Mouse (Mus musculus) cerebellum, adult 9-11 months (tissue): ENCODE results near the gene Nab1.
"Not testable (repeated sequence)": the region's sequence is repeated elsewhere in the genome, so short reads cannot be mapped to it uniquely, and the experiment has no call there.

Source experiments
- DNase-seq: peaks from one replicate; pipeline ENCODE4 v3.0.0; 2022

The Nab1 gene

DNA sequence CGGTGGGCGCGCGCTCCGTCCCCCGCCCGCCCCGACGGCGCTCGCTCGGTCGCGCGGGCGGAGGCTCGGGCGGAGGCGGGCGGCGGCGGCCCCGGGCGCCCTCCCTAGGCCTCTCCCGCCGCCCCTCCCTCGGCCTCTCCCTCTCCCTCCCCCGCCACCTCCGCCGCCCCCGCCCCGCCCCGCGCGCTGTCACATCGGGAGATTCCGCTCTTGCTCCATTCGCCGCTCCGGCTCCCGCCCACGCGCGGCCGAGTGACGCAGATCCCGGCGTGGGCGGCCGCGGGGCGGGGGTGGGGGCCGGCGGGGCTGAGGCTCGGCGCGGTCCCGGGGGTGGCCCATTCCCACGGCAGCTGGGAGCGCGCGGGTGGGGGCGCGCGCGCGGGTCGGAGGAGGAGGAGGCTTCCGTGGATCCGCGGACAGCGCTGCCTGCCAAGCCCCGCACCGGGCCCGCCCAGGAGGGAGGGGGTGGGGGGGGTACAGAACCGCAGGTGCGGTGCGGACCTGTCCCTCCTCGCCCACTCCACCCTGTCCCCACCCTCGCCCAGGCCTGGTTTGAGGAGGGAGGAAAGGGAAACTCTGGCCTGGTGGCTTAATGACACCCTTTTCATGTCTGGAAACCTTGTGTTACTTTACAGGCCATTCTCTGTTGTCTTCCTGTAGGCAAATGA, at the start of gene Nab1:
Nab1 (minus strand) TSS at position 366 of the 668 bp plus-strand sequence.
- DNase-seq = peak; percentile 91

DNA sequence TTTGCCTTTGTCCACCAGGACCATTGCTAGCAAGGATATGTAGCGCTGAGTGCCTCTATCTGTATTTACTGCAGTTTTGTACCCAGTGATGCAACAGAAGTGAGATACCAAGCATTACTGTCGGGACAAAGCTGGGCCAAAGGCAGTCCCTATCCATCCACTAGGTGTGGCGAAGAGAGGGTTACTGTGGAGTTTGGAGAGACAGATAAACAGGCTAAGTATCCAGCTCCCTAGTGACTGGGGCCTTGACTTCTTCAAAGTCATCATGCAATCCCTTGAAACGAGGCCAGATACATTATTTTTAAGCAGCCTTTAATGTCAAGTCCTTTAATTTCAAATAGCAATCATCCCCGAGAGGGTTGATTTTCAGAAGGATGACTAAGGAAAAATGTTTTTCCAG, 47.0 kb upstream of the Nab1 start:
- DNase-seq = no peak

GRCm38 (mm10) chr1:52546796-52547195, 46.3 kb upstream of the Nab1 start:
- no peak for DNase-seq

DNA sequence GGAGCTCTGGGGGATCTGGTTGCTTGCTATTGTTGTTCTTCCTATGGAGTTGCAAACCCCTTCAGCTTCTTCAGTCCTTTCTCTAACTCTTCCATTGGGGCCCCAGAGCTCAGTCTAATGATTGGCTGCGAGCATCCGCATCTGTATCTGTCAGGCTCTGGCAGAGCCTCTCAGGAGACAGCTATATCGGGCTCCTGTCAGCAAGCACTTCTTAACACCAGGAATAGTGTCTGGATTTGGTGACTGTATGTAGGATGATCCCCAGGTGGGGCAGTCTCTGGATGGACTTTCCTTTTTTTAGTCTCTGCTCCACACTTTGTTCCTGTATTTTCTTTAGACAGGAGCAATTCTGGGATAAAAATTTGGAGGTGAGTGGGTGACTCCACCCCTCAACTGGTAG, 39.6 kb upstream of the Nab1 start:
- DNase-seq = not testable (repeated sequence)

DNA sequence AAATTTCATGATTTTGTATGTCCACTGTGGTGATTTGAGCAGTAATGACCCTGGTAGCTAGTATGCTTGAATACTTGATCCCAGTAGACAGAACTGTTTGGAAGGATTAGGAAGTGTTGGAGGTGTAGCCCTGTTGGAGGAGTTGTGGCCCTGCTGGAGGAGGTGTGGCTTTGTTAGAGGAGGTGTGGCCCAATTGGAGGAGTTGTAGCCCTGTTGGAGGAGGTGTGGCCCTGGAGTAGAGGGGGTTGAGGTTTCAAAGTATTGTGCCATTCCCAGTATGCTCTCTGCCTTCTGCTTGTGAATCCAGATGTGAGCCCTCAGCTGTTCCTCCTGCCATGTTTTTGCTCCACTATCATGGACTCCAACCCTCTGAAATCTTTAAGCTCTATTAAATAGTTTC, 29.5 kb upstream of the Nab1 start:
- DNase-seq = no peak

DNA sequence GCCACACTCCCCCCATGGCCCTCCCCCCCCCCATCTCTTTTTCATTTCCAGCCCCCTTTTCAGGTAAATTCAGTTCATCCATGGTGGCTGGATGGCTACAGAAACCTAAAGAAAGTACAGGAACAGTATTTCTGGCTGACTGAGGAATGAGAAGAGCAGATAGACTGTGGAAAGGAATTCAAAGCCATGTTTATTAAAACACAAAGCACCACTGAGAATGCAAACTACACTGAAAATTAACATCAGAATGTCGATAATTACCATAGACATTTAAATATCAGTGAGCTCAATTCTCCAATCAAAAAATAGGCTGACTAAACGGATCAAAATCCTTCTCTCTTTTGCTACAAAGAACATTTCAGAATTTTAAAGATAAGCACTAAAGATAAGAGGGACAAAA, 27.2 kb upstream of the Nab1 start:
- DNase-seq = no peak

- no peak for DNase-seq
Observed at GRCm38 (mm10) chr1:52527252-52527651, 26.8 kb upstream of the Nab1 start.

DNA sequence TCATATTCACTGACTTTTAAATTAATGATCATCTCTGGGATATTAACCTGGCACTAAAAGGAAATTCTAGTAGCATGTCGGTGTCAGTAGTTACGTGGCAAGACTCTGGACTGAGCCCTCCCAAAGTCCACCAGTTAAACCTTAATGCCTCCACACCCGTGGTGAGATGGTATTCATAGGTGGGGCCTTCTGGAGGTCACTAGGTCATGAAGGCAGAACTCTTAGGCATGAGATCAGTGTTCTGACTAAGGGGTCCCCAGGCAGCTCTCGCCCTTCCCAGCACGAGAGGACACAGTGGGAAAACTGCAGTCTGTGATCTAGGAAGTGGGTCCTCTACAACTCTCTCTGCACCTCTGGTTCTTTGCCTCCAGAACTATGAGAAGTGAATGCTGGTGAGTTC, 24.2 kb upstream of the Nab1 start:
- DNase-seq = no peak

GRCm38 (mm10) chr1:52524150-52524549, 23.7 kb upstream of the Nab1 start:
- no peak for DNase-seq

DNA sequence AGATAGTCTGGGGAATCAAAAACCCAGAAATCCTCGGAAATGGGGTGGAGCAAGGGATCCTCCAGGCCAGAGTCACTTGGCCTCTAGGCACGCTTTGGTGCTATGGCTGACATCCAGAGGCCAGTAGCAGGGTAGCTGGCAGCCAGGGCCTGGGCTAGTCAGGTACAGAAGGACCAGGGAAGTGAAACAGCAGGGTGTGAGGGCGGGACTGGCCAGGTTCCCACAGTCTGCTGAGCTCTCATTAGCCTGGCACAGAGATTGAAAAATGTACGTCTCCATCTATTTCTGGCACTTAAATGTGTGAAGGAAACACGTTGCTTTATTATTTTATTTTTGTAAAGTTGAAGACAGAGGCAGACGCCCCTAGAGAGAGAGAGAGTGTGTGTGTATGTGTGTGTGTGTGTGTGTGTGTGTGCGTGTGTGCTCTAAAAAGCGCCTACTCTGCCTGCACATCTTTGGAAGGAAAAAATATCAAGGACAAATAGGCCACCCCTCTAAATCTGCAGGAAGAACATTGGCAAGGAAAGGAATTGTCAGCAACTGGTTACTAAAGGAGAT, 21.0 kb upstream of the Nab1 start:
- DNase-seq = peak; percentile 96

GRCm38 (mm10) chr1:52520131-52520530, 19.7 kb upstream of the Nab1 start:
- DNase-seq = no peak

- DNase-seq = no peak
Observed at GRCm38 (mm10) chr1:52515249-52515648, 14.8 kb upstream of the Nab1 start.

DNA sequence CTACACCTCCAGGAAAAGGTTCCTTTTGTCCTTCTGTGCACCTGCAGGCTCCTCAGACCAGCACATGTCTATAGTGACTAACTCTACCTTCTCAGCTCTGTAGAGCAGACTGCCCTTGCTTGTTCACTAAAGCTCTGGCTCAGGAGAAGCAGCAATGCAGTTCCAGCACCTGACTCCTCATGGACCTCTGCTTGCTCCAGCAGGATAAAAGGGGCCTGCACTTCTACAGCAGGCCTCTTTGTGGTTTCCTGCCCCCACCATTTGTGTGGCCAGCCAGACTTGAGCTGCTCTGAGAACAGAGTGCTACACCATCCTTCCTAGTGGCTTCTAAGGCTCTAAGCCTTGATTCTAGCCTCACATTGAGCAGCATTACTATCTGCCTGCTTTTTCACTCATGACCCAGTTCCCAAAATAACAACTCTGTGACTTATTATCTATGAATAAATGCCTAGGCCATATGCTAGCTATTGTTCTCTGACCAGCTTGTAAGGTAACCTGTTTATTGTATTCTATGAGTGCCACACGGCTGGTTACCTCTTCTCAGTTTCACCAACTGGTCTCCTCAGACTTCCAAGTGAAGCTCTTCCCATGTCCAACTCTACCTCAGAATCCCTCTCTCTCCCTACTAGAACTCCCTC, 11.4 kb upstream of the Nab1 start:
- peak; percentile 19 for DNase-seq

- no peak for DNase-seq
Observed at GRCm38 (mm10) chr1:52506211-52506610, 5.7 kb upstream of the Nab1 start.

DNA sequence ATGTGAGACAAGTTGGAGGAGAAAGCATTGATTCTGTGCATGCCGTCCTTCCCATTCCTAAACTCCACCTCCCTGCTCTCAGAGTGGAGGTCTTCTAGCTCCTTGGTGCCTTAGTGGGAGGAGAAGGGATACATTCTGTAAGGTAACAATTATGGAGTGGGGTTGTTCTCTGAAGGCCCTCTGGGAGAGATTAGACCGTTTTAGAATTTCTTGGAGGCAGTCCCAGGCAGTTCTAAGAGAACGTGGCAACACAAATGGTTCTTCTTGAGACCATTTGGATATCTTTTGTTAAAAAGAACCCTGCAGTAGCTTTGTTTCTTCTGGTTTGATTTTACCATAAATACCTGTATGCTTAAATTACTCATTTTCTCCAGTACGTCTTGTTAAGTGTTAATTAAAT, 1.8 kb upstream of the Nab1 start:
- no peak for DNase-seq

GRCm38 (mm10) chr1:52501688-52502133, 1.2 kb upstream of the Nab1 start:
- peak; percentile 80 for DNase-seq

- DNase-seq = peak; percentile 55
Observed at GRCm38 (mm10) chr1:52501090-52501489, 611 bp upstream of the Nab1 start.

- DNase-seq = peak; percentile 79
Observed at GRCm38 (mm10) chr1:52499601-52500313, 722 bp downstream of the Nab1 start.

- DNase-seq = no peak
Observed at GRCm38 (mm10) chr1:52498786-52499450, 1.6 kb downstream of the Nab1 start.

GRCm38 (mm10) chr1:52489538-52490181, 10.8 kb downstream of the Nab1 start:
- DNase-seq = no peak

DNA sequence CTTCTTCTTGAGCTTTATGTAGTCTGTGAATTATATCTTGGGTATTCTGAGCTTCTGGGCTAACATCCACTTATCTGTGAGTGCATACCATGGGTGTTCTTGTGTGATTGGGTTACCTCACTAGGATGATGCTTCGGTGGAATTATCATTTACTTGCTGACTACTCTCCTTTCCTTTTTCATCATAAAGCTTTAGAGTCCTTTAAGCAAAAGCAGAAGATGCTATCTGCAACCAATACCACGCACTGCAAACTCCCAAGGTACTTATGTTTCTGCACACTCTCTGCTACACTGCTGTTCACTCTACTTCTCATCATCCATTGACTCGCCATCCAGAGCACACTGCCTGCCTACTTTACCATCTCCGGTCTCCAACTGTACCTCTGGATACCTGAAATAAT, 15.5 kb downstream of the Nab1 start:
- no peak for DNase-seq

- no peak for DNase-seq
Observed at GRCm38 (mm10) chr1:52474291-52474690, 26.2 kb downstream of the Nab1 start.
